Mouse (Mus musculus): Measurements from ENCODE around the gene Stt3b.

DNA sequence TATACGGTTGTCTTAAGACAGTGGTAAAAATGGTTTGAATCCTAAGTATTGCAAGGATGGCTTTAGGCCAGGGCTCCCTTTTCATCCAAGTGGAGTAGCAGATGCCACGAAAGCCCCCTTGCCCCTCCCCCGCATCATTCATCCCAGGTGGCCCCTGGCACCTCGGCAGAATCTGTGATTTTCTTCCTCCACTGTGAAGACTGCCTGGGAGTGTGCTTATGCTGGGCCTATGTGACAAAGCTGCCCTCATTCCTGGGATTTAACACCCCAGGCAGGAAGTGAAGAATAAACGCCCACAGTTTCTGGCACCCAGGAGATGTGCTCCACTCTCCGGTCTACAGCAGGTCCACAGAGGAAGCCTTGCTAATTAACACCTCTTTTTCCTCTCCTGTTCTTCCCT is 28.6 kb upstream of the Stt3b start:
- TF ChIP-seq POLR2A (IDR thresholded peaks at IDR 0.05; ENCODE audit: insufficient read depth, low read length) (no peak), CTCF (IDR thresholded peaks at IDR 0.05; ENCODE audit: low read depth, low read length) (no peak), EP300 (IDR thresholded peaks at IDR 0.05; ENCODE audit: insufficient read depth, low read depth, low read length) (no peak)

All from ES-Bruce4 (cell line).